Mouse (Mus musculus) liver, embryonic 12.5 days (tissue): ENCODE measurements at regions not wholly inside any gene's neighbourhood (a gene's known extent, or its start where the extent isn't known, plus 50 kb on each side); places are given as distances from the start of the nearest gene placed in this dataset.

Source experiments
- ATAC-seq: fragments of 200-750 bp; cut with Nextera tagmentation; 2 replicates; pipeline ENCODE4 v1.8.0; 2017; ENCODE audit warnings: moderate number of reproducible peaks, mild to moderate bottlenecking, moderate library complexity
- H3K27ac ChIP-seq: fragments of 300-500 bp; sonication (generic); 2 replicates; pipeline ENCODE4 v1.5.1; 2016; ENCODE audit warnings: mild to moderate bottlenecking
- H3K27me3 ChIP-seq: fragments of 300-500 bp; sonication (generic); replicated peaks from 2 replicates; pipeline ENCODE4 v1.6.1; 2016; ENCODE audit warnings: mild to moderate bottlenecking, moderate library complexity
- H3K36me3 ChIP-seq: fragments of 300-500 bp; sonication (generic); 2 replicates; pipeline ENCODE4 v1.6.1; 2016; ENCODE audit warnings: mild to moderate bottlenecking, moderate library complexity
- H3K4me1 ChIP-seq: fragments of 300-500 bp; sonication (generic); 2 replicates; pipeline ENCODE4 v1.6.1; 2016
- H3K4me2 ChIP-seq: fragments of 300-500 bp; sonication (generic); 2 replicates; pipeline ENCODE4 v1.6.1; 2016; ENCODE audit warnings: mild to moderate bottlenecking, moderate library complexity
- H3K4me3 ChIP-seq: fragments of 300-500 bp; sonication (generic); 2 replicates; pipeline ENCODE4 v1.5.1; 2016; ENCODE audit warnings: mild to moderate bottlenecking, moderate library complexity
- H3K9ac ChIP-seq: fragments of 300-500 bp; sonication (generic); 2 replicates; pipeline ENCODE4 v1.6.1; 2016; ENCODE audit warnings: mild to moderate bottlenecking, moderate library complexity
- H3K9me3 ChIP-seq: fragments of 300-500 bp; sonication (generic); replicated peaks from 2 replicates; pipeline ENCODE4 v1.6.1; 2016; ENCODE audit warnings: mild to moderate bottlenecking, moderate library complexity
- whole genome bisulfite sequencing: fragments of 180-500 bp; shearing (Covaris S2); methylation state at CpG from one replicate; pipeline ENCODE4 v1.1.7; 2016; ENCODE audit not compliant: insufficient replicate concordance; 5-methylcytosine and 5-hydroxymethylcytosine counted together

DNA sequence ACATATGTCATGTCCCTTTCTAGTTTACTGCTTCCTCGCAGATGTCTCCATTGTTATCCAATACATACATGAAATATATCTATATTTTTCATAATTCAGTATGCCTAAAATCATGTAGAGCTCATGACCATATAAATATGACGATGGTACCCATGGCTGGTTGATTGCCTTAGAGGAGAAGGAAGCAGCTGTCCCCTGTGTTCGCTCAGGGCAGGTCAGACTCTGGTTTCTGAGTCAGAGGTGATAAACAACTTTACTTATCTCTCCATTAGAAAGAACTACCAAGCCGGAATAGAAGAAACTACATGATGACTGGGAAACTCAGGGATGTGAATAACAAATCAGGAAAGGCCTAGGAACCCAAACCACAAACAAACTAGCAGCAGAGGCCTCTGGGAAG, 307.6 kb downstream of the Sox4 start:
- Histone ChIP-seq H3K9ac (no peak overlapping the region), H3K9me3 (no peaks in the 10 kb centered on the region), H3K4me2 (no peak overlapping the region), H3K27ac (no peak overlapping the region), H3K4me1 (no peaks in the 10 kb centered on the region), H3K4me3 (no peak overlapping the region), H3K36me3 (no peaks in the 10 kb centered on the region), H3K27me3 (no peaks in the 10 kb centered on the region)
- ATAC-seq = no peak
- 39% methylated on average over 4 of the region's 4 CpGs for WGBS

DNA sequence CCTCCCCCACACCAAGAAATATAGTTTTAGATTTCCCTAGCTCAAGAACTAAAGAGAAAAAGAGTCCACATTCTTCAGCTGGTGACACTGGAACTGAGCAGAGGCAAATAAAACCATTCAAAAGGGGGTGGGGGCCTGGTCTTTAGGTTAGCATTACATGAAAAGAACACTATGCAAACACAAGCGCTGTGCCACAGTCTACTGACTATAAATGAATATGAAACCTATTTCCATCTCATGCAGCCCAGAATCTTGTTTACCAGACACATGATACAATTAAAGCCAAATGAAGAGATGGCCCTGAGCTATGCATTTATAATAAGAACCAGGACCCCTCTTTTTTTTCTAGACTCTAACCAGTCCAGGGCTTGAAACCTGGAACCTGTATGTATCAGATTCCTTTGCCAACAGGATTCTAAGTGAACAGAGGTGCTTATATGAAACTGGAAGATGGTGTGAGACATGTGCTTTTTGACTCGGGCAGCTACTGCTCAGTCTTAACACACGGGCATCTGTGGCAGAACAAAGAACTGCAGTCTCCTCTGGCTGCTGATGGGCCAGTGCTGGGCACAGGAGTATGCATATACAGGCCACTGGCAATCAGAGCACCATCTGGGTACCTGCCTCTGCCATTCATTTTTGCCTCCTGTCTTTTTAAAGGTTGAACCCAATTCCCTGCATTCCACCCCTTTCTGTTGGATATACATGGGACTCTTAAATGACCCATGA, 308.5 kb downstream of the Sox4 start:
- H3K4me1 ChIP-seq = no peaks in the 10 kb centered on the region
- H3K27me3 ChIP-seq = no peaks in the 10 kb centered on the region
- no peaks in the 10 kb centered on the region for H3K9me3 ChIP-seq
- 72% methylated on average over 3 of the region's 3 CpGs for WGBS
- H3K4me2 ChIP-seq = no peak overlapping the region
- H3K9ac ChIP-seq = no peak overlapping the region
- H3K27ac ChIP-seq = no peak overlapping the region
- no peak for ATAC-seq
- H3K4me3 ChIP-seq = no peak overlapping the region
- no peaks in the 10 kb centered on the region for H3K36me3 ChIP-seq

DNA sequence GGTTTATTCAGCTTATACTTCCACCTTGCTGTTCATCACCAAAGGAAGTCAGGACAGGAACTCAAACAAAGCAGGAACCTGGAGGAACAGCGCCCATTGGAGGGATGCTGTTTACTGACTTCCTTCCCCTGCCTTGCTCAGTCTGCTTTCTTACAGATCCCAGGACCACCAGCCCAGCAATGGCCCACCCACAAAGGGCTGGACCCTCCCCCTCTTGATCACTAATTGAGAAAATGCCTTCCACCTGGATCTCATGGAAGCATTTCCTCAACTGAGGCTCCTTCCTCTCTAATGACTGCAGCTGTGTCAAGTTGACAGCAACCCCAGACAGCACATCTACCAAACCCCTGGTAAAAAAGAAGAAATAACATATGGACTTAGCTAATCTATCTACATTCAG, 312.7 kb downstream of the Sox4 start:
- Histone ChIP-seq H3K27me3 (no peaks in the 10 kb centered on the region), H3K27ac (no peak overlapping the region), H3K9me3 (no peaks in the 10 kb centered on the region), H3K4me3 (no peak overlapping the region), H3K4me1 (0 out of 2 replicates have a peak, but pooled peaks cover under 1% of the 10 kb centered on the region), H3K36me3 (no peaks in the 10 kb centered on the region), H3K9ac (no peak overlapping the region), H3K4me2 (no peak overlapping the region)
- no peak for ATAC-seq
- WGBS = 44% methylated on average over 1 of the region's 1 CpGs

DNA sequence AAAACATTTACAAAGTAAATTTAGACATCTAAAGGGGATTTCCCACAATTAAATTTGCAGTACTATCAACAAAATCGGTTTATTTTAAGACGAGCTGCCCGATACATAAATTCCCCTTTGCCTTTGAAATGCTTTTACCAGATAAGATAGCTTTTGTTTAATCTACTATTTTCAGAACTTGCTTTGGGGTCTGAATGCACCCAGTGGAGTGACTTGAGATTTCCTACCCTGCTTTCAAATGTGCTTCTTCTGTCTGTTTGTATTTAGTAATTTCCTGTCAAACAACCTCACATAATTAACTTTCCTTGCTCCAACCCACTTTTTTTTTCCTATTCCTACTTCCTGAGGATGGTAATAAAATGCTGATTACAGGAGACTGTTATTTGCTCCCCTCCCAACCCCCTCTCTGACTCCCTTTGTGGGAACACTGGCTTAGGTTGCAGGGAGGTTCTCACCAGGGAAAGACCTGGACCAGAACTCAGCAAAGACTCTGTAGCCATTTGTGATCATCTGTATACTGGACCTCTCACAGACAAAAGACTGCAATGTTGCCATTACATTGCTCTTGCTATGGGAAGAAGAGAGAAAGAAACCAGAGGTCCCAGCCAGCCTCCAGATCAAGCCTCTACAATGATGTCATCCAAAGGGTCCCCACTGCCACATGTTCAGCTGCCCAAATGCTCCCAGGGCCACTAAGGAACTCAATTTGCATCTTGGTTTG, 318.1 kb downstream of the Sox4 start:
- Histone ChIP-seq H3K9me3 (no peaks in the 10 kb centered on the region), H3K27ac (no peak overlapping the region), H3K27me3 (no peaks in the 10 kb centered on the region), H3K36me3 (no peaks in the 10 kb centered on the region), H3K4me1 (peaks cover 9% of the 10 kb centered on the region; the same call in 1 of the 2 replicates), H3K4me3 (no peak overlapping the region), H3K9ac (no peak overlapping the region), H3K4me2 (no peak overlapping the region)
- 23% methylated on average over 3 of the region's 3 CpGs for WGBS
- no peak for ATAC-seq

DNA sequence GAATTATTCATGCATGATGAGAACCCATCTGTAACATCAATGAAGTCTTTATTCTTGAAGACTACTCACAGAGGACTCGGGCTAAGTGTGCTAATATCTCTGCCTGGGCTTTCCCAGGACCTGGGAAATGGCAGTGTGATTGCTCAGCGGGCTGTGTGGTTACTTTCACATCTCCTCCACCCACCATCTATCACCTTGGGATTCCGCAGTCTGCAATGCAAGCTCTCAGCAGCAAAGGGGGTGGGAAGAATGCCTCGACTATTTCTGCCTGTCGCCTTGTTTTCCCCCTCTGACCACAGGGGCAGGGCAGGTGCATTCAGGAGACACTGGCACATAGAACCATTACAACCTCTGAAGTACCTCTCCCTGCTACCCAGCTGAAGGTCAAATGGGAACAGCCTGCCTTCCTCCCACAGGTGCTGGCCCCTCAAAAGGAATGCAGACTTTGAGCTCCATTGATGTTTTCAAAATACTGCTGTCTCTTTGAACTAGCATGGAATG, 319.9 kb downstream of the Sox4 start:
- peaks cover 17% of the 10 kb centered on the region for H3K4me1 ChIP-seq
- 46% methylated on average over 5 of the region's 5 CpGs for WGBS
- H3K4me2 ChIP-seq = no peak overlapping the region
- no peak for ATAC-seq
- H3K36me3 ChIP-seq = no peaks in the 10 kb centered on the region
- H3K27me3 ChIP-seq = no peaks in the 10 kb centered on the region
- no peak overlapping the region for H3K9ac ChIP-seq
- no peaks in the 10 kb centered on the region for H3K9me3 ChIP-seq
- no peak overlapping the region for H3K27ac ChIP-seq
- H3K4me3 ChIP-seq = no peak overlapping the region

DNA sequence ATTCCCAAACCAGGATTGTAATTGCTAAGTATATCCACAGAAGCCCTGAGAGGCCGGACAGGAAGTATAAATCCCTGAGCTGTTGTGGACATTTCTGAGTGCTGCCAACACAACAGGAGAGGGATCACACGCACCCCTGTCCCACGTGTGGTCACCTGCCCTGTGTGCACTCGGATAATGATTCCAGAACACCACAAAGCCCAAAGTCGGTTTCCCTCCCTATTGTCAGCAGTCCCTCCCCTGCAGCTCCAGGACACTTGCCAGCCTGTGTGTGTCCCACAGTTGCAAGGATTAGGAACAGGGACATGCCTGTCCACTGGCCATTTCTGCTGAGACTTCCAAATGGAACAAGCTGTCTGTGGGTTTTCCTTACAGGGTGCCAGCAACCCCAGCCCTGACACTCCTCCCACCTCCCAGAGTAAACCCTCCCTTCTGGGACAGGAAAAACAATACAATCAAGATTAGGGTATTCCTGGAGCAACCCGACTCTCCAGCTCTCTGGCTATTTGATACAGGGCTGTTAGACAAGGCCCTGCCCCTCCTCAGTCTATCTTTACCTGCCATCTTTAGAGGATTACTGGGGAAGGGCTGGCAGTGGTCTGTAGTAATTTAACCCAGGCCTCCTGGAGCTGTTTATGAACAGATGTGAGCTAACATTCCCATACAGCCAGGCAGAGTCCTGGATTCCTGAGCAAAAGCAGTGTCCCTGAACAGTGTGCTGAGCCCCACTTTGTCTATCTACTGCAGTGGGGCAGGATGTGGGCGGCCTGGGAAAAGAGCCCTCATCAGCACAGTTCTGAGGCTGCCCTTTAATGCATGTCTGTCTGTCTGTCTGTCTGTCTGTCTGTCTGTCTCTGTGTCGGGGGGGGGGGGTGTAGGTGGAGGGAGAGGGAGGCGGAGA, 323.8 kb downstream of the Sox4 start:
- H3K4me1 ChIP-seq = peaks cover 9% of the 10 kb centered on the region
- no peak for ATAC-seq
- H3K9ac ChIP-seq = no peak overlapping the region
- WGBS = 48% methylated on average over 9 of the region's 9 CpGs
- H3K27ac ChIP-seq = no peak overlapping the region
- H3K4me2 ChIP-seq = no peak overlapping the region
- no peaks in the 10 kb centered on the region for H3K9me3 ChIP-seq
- no peak overlapping the region for H3K4me3 ChIP-seq
- H3K36me3 ChIP-seq = no peaks in the 10 kb centered on the region
- H3K27me3 ChIP-seq = no peaks in the 10 kb centered on the region

DNA sequence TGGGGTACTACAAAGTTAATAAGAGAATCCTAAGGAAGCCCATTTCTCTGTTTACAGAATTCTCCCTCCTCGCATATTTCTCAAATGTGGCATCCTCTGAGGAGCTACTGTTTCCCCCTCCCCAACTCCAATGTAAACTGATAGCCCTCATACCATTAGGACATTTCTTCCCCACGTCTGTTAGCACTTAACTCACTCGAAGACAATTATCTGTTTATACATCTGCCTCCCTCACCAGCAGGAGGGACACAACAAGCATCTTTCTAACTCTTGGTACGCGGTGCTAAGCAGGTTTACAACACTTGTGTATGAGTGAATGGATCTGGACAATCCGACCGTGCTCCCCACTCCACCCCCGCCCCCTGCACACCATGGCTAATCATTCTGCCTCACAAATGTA, 324.8 kb downstream of the Sox4 start:
- no peak overlapping the region for H3K4me2 ChIP-seq
- 59% methylated on average over 8 of the region's 8 CpGs for WGBS
- H3K9ac ChIP-seq = no peak overlapping the region
- no peaks in the 10 kb centered on the region for H3K9me3 ChIP-seq
- no peak overlapping the region for H3K27ac ChIP-seq
- H3K4me3 ChIP-seq = no peak overlapping the region
- ATAC-seq = no peak
- no peaks in the 10 kb centered on the region for H3K36me3 ChIP-seq
- peaks cover 9% of the 10 kb centered on the region for H3K4me1 ChIP-seq
- no peaks in the 10 kb centered on the region for H3K27me3 ChIP-seq

DNA sequence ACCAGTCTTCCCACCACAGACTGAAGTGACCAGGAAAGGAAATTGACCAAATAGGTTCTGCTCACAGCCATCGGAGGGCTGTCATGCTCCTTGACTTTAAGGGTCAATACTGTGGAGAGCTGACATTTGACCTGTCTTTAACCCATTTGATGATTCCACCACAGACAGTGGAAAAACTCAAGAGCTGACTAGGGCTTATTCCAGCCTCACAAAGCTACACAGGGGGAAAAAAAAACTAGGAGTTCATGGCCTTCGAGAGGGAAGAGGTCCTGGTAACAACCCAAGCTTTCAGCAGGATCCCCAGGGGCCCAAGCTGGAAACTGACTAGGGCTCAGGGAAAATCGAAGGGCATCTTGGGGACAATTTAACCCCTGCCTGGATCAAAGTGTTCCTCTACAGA, 334.6 kb downstream of the Sox4 start:
- no peak overlapping the region for H3K27ac ChIP-seq
- H3K27me3 ChIP-seq = no peaks in the 10 kb centered on the region
- H3K4me1 ChIP-seq = no peaks in the 10 kb centered on the region
- WGBS = 47% methylated on average over 3 of the region's 3 CpGs
- H3K9me3 ChIP-seq = no peaks in the 10 kb centered on the region
- H3K9ac ChIP-seq = no peak overlapping the region
- no peak overlapping the region for H3K4me3 ChIP-seq
- no peak overlapping the region for H3K4me2 ChIP-seq
- H3K36me3 ChIP-seq = no peaks in the 10 kb centered on the region
- ATAC-seq = no peak

DNA sequence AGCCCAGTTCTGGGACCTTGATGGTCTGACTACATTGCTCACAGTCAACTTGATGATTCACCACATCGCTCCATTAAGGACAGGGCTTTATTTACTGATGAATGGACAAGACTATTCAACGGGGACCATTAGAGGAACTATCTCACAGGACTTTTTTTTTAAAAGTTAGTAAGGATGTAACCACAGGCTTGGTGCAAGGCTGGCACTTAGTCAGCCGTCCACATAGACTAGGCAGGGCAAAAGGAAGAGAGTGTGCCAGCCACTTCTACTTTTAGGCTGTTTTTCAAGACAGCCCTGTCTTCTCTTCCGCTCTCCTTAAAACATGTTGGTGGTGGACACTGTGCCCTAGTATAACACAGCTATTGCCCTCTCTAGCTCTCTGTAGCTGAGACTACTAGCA, 336.0 kb downstream of the Sox4 start:
- no peaks in the 10 kb centered on the region for H3K4me1 ChIP-seq
- H3K36me3 ChIP-seq = no peaks in the 10 kb centered on the region
- ATAC-seq = no peak
- H3K4me2 ChIP-seq = no peak overlapping the region
- H3K4me3 ChIP-seq = no peak overlapping the region
- WGBS = 58% methylated on average over 4 of the region's 4 CpGs
- no peaks in the 10 kb centered on the region for H3K9me3 ChIP-seq
- no peak overlapping the region for H3K9ac ChIP-seq
- no peak overlapping the region for H3K27ac ChIP-seq
- no peaks in the 10 kb centered on the region for H3K27me3 ChIP-seq

DNA sequence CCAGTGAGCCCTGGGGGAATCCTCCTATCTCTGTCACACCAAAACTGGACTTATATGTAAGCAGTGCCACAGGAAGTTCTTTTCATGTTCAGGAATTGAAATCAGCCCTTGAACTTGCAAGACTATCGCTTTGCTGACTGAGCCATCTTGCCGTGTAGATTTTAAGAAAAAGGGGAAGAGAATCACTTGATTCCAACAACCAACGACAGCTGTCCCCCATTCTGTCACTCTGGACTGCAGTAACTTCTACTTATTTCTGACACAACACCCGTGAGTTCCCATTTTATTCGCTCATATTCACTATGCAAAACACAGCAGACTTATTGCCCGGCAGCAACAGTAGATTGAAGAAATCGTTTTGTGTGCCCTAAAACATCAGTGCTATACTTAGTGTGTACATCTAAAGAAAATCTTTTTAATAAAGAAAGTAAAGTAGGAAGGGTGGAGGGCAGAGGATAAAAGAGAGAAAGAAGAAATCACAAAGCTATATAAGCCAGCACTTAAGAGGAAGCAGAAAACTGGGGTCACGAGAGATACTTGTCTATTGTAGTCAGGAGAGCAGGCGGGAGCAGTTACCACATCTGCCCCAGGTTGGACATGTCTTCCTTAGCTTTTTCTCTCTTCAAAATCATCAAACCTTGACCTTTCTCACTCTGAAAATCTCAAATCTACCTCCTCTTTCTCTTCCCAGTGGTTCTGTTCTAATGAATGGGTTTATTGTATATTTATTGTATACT, 336.7 kb downstream of the Sox4 start:
- 46% methylated on average over 9 of the region's 9 CpGs for WGBS
- no peak overlapping the region for H3K9ac ChIP-seq
- no peaks in the 10 kb centered on the region for H3K27me3 ChIP-seq
- no peak for ATAC-seq
- H3K4me2 ChIP-seq = no peak overlapping the region
- no peak overlapping the region for H3K27ac ChIP-seq
- no peaks in the 10 kb centered on the region for H3K36me3 ChIP-seq
- no peaks in the 10 kb centered on the region for H3K9me3 ChIP-seq
- no peaks in the 10 kb centered on the region for H3K4me1 ChIP-seq
- no peak overlapping the region for H3K4me3 ChIP-seq

DNA sequence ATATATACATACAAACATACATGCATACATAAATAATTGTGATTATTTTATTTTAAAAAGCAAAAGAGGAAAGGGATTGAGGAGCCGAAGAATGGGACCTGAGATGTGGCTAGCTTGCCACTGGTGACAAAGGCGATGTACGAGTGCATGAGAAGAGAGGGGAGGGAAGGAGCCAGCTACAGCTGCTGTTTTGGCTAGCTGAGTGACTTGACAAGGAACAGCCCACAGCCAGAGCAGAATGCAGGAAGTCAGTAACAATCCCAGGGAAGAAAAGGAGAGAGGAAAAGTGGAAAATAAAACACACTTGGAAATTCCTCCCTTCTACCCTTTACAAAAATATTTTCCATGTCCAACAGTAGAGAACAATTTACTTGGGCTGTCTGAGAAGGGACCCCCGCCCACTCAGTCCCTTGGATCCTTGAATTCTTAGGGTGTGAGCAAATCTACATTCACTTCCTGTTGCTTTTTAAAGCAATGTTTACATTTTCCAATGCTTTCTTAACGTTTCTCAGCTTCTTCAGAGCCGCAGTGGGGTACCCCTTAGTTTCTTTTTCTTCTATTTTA, 345.9 kb downstream of the Sox4 start:
- Histone ChIP-seq H3K9me3 (no peaks in the 10 kb centered on the region), H3K4me2 (no peak overlapping the region), H3K27me3 (no peaks in the 10 kb centered on the region), H3K27ac (no peak overlapping the region), H3K36me3 (no peaks in the 10 kb centered on the region), H3K4me1 (no peaks in the 10 kb centered on the region), H3K4me3 (no peak overlapping the region), H3K9ac (no peak overlapping the region)
- no peak for ATAC-seq
- 33% methylated on average over 6 of the region's 6 CpGs for WGBS
